Mouse (Mus musculus) cerebellum, postnatal 4 days (tissue): ENCODE results near the gene Ptn.

Experiments used
- DNase-seq, 2 experiments: peaks; one replicate each; pipeline ENCODE4 v3.0.0; 2022; ENCODE audit warnings: low spot score in 2 of 2, mixed read lengths in 1 of 2

Ptn gene

GRCm38 (mm10) chr6:36815992-36816391 is 6.0 kb upstream of the Ptn start:
- no peak for DNase-seq

- no peak for DNase-seq
Measured at GRCm38 (mm10) chr6:36812666-36813515, 2.9 kb upstream of the Ptn start.

GRCm38 (mm10) chr6:36810448-36810847 is 428 bp upstream of the Ptn start:
- peak in 1 of 2 experiments; percentile 35 for DNase-seq

GRCm38 (mm10) chr6:36809311-36809726 is 701 bp downstream of the Ptn start:
- DNase-seq = peak in 1 of 2 experiments; percentile 58

GRCm38 (mm10) chr6:36808306-36809058 is 1.5 kb downstream of the Ptn start:
- DNase-seq = no peak

GRCm38 (mm10) chr6:36806906-36807305 is 3.1 kb downstream of the Ptn start:
- DNase-seq = no peak

GRCm38 (mm10) chr6:36800309-36800946 is 9.6 kb downstream of the Ptn start:
- DNase-seq = no peak

GRCm38 (mm10) chr6:36797066-36797655 is 12.9 kb downstream of the Ptn start:
- no peak for DNase-seq

- no peak for DNase-seq
Measured at GRCm38 (mm10) chr6:36794535-36794934, 15.5 kb downstream of the Ptn start.

GRCm38 (mm10) chr6:36793775-36794174 is 16.2 kb downstream of the Ptn start:
- DNase-seq = peak; percentile 42 to 79

- no peak for DNase-seq
Measured at GRCm38 (mm10) chr6:36789261-36789660, 20.8 kb downstream of the Ptn start.

GRCm38 (mm10) chr6:36788576-36789191 is 21.3 kb downstream of the Ptn start:
- no peak for DNase-seq

GRCm38 (mm10) chr6:36784682-36785208 is 25.3 kb downstream of the Ptn start:
- DNase-seq = no peak

- DNase-seq = no peak
Measured at GRCm38 (mm10) chr6:36782481-36782880, 27.5 kb downstream of the Ptn start.

- DNase-seq = no peak
Measured at GRCm38 (mm10) chr6:36777567-36778337, 32.3 kb downstream of the Ptn start.

- DNase-seq = no peak
Measured at GRCm38 (mm10) chr6:36777039-36777438, 33.0 kb downstream of the Ptn start.

GRCm38 (mm10) chr6:36775647-36776360 is 34.2 kb downstream of the Ptn start:
- DNase-seq = no peak

GRCm38 (mm10) chr6:36772541-36772940 is 37.5 kb downstream of the Ptn start:
- no peak for DNase-seq

- DNase-seq = no peak
Measured at GRCm38 (mm10) chr6:36769012-36769411, 41.0 kb downstream of the Ptn start.

- DNase-seq = no peak
Measured at GRCm38 (mm10) chr6:36766941-36767340, 43.1 kb downstream of the Ptn start.
